In the genomic region with DNA sequence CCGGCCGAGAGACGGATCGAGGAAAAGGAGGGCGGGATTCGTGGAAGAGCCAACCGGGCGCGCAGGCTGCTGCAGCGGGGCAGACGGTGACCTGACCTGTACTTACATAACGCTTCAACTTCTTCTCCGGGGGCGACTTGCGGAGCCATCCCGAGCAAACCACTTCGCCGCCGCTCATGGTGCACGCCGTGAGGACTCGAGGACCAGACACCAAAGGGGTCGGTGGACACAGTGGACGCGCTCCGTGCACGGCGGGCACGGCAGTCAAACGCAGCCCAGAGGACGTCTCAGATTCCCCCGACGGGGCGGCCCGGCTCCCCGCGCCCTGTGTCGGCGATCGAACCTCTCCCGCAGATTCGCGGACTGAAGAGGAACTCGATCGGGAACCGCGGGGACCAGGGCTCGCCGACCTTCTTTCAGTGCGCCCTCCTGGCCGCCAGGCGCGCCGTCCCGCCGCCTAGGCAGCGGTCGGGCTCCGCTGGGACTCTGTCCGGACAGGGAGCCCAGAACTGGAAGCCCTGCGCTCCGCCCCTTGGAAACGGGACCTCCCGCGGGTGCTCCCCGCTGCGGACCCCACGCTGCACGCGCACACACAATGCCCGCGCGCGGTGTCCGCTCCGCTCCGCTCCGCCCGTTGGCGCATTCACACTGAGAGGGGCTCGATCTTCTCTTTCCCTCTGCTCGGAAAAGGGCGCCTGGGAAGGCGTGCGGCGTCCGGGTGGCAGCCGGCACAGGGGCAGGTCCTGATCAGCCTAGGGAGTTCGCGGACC, we compare ENCODE assay signal across 8 mouse cellular contexts. TPM values are rescaled to one million over a fixed set of nuclear protein-coding genes. Genes with fewer than 3 reads are reported as not detected.
DNase-seq lines count a peak whose midpoint lies in the region; ATAC-seq and TF ChIP-seq lines count a peak whose summit lies in the region.

No protein-coding gene starts in this region.

- DNase-seq in ES-E14 (ENCODE audit: low read depth, low spot score) = no peak
- peak; percentile 83 for DNase-seq in forebrain, embryonic 11.5 days (ENCODE audit: low spot score)
- peak; percentile 77 to 93 for DNase-seq in kidney, postnatal 25 days
- DNase-seq in lung, postnatal 0 days (ENCODE audit: low spot score) = peak; percentile 87
- peak; percentile 88 for DNase-seq in retina, postnatal 1 day
- peak; percentile 80 to 81 for DNase-seq in urinary bladder, postnatal 4 days (ENCODE audit: low spot score in 2 of 2)

- ATAC-seq in forebrain, embryonic 11.5 days (replicated peaks; ENCODE audit: low FRiP score) = peak; percentile 63
- peak; percentile 63 for ATAC-seq in heart, embryonic 16.5 days (replicated peaks; ENCODE audit: extremely low read depth, insufficient read depth, low FRiP score)
- ATAC-seq in lung, postnatal 0 days = peak; percentile 75

- no peaks in the 10 kb centered on the region; the same call in 1 of the 2 replicates for H3K27me3 ChIP-seq in forebrain, embryonic 11.5 days (ENCODE audit: control insufficient read depth, insufficient read depth, low read length)
- no peaks in the 10 kb centered on the region for H3K27me3 ChIP-seq in heart, embryonic 16.5 days (ENCODE audit: control insufficient read depth, insufficient read depth, low read length)
- no peaks in the 10 kb centered on the region for H3K27me3 ChIP-seq in lung, postnatal 0 days (replicated peaks; ENCODE audit: insufficient read depth, low read length)

- no peak for TF ChIP-seq CTCF in bone marrow macrophage, adult 2 months (IDR thresholded peaks at IDR 0.05; ENCODE audit: low read depth, low read length)
- TF ChIP-seq CTCF in lung, postnatal 0 days (IDR thresholded peaks at IDR 0.05) = peak; percentile 76

- H3K36me3 ChIP-seq in ES-E14 (ENCODE audit: control insufficient read depth, insufficient read depth, low read length, poor library complexity, severe bottlenecking) = no peaks in the 10 kb centered on the region
- H3K36me3 ChIP-seq in forebrain, embryonic 11.5 days (ENCODE audit: control insufficient read depth, insufficient read depth, low read length) = no peaks in the 10 kb centered on the region
- peaks cover 2% of the 10 kb centered on the region; the same call in 1 of the 2 replicates for H3K36me3 ChIP-seq in heart, embryonic 16.5 days (ENCODE audit: control insufficient read depth, insufficient read depth)
- H3K36me3 ChIP-seq in lung, postnatal 0 days (ENCODE audit: insufficient read depth, low read length) = no peaks in the 10 kb centered on the region

- H3K4me3 ChIP-seq in ES-E14 (ENCODE audit: insufficient read depth in 1 of 2, low read depth in 1 of 2, low read length in 2 of 2, poor library complexity in 1 of 2, severe bottlenecking in 1 of 2) = peak overlapping the region; percentile 71 to 90
- H3K4me3 ChIP-seq in bone marrow macrophage, adult 2 months (ENCODE audit: insufficient read depth, low read length) = peak overlapping the region; percentile 89
- peak overlapping the region; percentile 77 for H3K4me3 ChIP-seq in forebrain, embryonic 11.5 days (ENCODE audit: low read depth, low read length)
- H3K4me3 ChIP-seq in heart, embryonic 16.5 days (ENCODE audit: low read length) = peak overlapping the region; percentile 93
- peak overlapping the region; percentile 91 for H3K4me3 ChIP-seq in lung, postnatal 0 days (ENCODE audit: low read depth, low read length)

- in situ Hi-C loops in ES-E14 (cut with MboI; ENCODE audit: low sequenced_read_pairs in 2 of 2, unreplicated experiment in 2 of 2) = no loop called here

- H3K4me2 ChIP-seq in forebrain, embryonic 11.5 days (ENCODE audit: low read depth, low read length, severe bottlenecking) = peak overlapping the region; percentile 81
- peak overlapping the region; percentile 91 for H3K4me2 ChIP-seq in heart, embryonic 16.5 days (ENCODE audit: low read depth, low read length)
- H3K4me2 ChIP-seq in lung, postnatal 0 days (replicated peaks; ENCODE audit: low read depth, low read length) = peak overlapping the region; percentile 69

- TF ChIP-seq POLR2A in bone marrow macrophage, adult 2 months (IDR thresholded peaks at IDR 0.05; ENCODE audit: borderline replicate concordance, low read depth, low read length) = no peak

- under 1% methylated on average over 90 of the region's 90 CpGs for whole genome bisulfite sequencing in forebrain, embryonic 11.5 days
- WGBS in heart, embryonic 16.5 days = under 1% methylated on average over 88 of the region's 90 CpGs
- WGBS in lung, postnatal 0 days = under 1% methylated on average over 85 of the region's 90 CpGs

- H3K9me3 ChIP-seq in ES-E14 (ENCODE audit: control insufficient read depth, insufficient read depth, low read depth, low read length) = no peaks in the 10 kb centered on the region
- no peaks in the 10 kb centered on the region for H3K9me3 ChIP-seq in forebrain, embryonic 11.5 days (ENCODE audit: control insufficient read depth, low read length)
- no peaks in the 10 kb centered on the region for H3K9me3 ChIP-seq in heart, embryonic 16.5 days (replicated peaks; ENCODE audit: control insufficient read depth, low read length)
- no peaks in the 10 kb centered on the region for H3K9me3 ChIP-seq in lung, postnatal 0 days (ENCODE audit: low read length)

- no peaks in the 10 kb centered on the region for H3K4me1 ChIP-seq in ES-E14 (ENCODE audit: control insufficient read depth in 2 of 2, insufficient read depth in 2 of 2, low read length in 2 of 2, poor library complexity in 1 of 2)
- H3K4me1 ChIP-seq in bone marrow macrophage, adult 2 months (ENCODE audit: control insufficient read depth, insufficient read depth, low read length) = peaks cover 5% of the 10 kb centered on the region; the same call in 1 of the 2 replicates
- H3K4me1 ChIP-seq in forebrain, embryonic 11.5 days (replicated peaks; ENCODE audit: control insufficient read depth, insufficient read depth, low read length) = peaks cover 6% of the 10 kb centered on the region; the same call in 1 of the 2 replicates
- peaks cover 17% of the 10 kb centered on the region for H3K4me1 ChIP-seq in heart, embryonic 16.5 days (ENCODE audit: control insufficient read depth, insufficient read depth, low read length)
- peaks cover 3% of the 10 kb centered on the region for H3K4me1 ChIP-seq in lung, postnatal 0 days (ENCODE audit: insufficient read depth, low read depth, low read length)

- H3K27ac ChIP-seq in ES-E14 (ENCODE audit: insufficient read depth, low read depth, low read length, poor library complexity, severe bottlenecking) = no peak overlapping the region
- peak overlapping the region; percentile 70 for H3K27ac ChIP-seq in bone marrow macrophage, adult 2 months (ENCODE audit: insufficient read depth, low read depth, low read length)
- peak overlapping the region; percentile 91 for H3K27ac ChIP-seq in forebrain, embryonic 11.5 days (ENCODE audit: low read depth, low read length)
- H3K27ac ChIP-seq in heart, embryonic 16.5 days (ENCODE audit: low read length) = peak overlapping the region; percentile 99
- peak overlapping the region; percentile 99 for H3K27ac ChIP-seq in lung, postnatal 0 days (ENCODE audit: low read length)

- TF ChIP-seq EP300 in lung, postnatal 0 days (IDR thresholded peaks at IDR 0.05) = no peak

- peak overlapping the region; percentile 65 for H3K9ac ChIP-seq in ES-E14 (ENCODE audit: insufficient read depth, low read depth, low read length, poor library complexity, severe bottlenecking)
- peak overlapping the region; percentile 82 for H3K9ac ChIP-seq in forebrain, embryonic 11.5 days (ENCODE audit: low read length)
- H3K9ac ChIP-seq in heart, embryonic 16.5 days (ENCODE audit: low read length) = peak overlapping the region; percentile 96
- H3K9ac ChIP-seq in lung, postnatal 0 days (replicated peaks; ENCODE audit: low read depth) = peak overlapping the region; percentile 82

TF ChIP-seq in ES-E14, 5 proteins besides CTCF, POLR2A, EP300 and RAD21:
- TF ChIP-seq ZC3H11A (IDR thresholded peaks at IDR 0.05; ENCODE audit: borderline replicate concordance, low read depth, low read length) (no peak), HCFC1 (IDR thresholded peaks at IDR 0.05; ENCODE audit: borderline replicate concordance, insufficient read depth, low read length) (no peak), ZNF384 (IDR thresholded peaks at IDR 0.05; ENCODE audit: low read depth, low read length) (no peak), CHD2 (IDR thresholded peaks at IDR 0.05; ENCODE audit: low read depth, low read length) (no peak), MAFK (IDR thresholded peaks at IDR 0.05; ENCODE audit: insufficient read depth, low read depth, low read length) (no peak)

RNA-seq across cellular contexts. Expression of a gene that starts 0.7 kb away (rescaled TPM):
- total RNA-seq in ES-E14 (2012; rRNA removed) = 55.1 and 70.9 TPM in 2 replicates
- polyA plus RNA-seq in bone marrow macrophage, adult 2 months (2012; ENCODE audit: insufficient read depth, insufficient read length, missing spikeins) = 18.5 and 19.7 TPM in 2 replicates
- 19.1 TPM in 2 replicates for polyA plus RNA-seq in forebrain, embryonic 11.5 days (2014; fragmentation: Nextera tagmentation; extraction: Ambion mirVana)
- 30.4 and 32.3 TPM in 2 replicates for polyA plus RNA-seq in heart, embryonic 16.5 days (2015; fragmentation: Nextera tagmentation; extraction: Ambion mirVana)
- polyA plus RNA-seq in lung, postnatal 0 days (2015; fragmentation: Nextera tagmentation; extraction: Ambion mirVana) = 16.9 and 18.9 TPM in 2 replicates
